Mouse (Mus musculus): ENCODE results near the gene Olfr1512.
"Not testable (repeated sequence)": the region's sequence is repeated elsewhere in the genome, so short reads cannot be mapped to it uniquely, and the experiment has no call there.

Olfr1512 gene

DNA sequence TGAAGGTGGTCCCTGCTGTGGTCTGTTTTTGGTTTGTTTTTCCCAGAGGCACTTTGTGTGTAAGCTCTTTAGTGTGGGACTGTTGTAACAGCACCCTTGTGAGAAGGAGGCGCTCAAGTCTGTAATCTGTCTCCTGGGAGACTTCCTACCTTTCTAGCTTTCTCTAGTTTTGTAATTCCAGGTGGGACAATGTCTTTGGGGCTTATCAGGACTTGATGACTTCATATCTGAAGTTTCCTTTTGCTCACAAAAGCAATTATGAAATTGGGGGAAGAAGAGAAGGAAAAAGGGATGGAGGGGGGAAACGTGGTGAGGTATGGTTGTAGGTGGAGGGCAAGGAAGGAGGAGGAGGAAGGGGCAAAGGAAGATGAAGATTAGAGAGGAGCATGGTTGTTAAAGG, at the start of gene Olfr1512:
Gene Olfr1512 (minus strand): TSS at position 101 of the 400 bp plus-strand sequence.
- no peak for DNase-seq (ENCODE audit: low read depth, low spot score)

GRCm38 (mm10) chr14:52427686-52428085, 48.7 kb upstream of the Olfr1512 start:
- no peak for DNase-seq (ENCODE audit: low read depth, low spot score)

- DNase-seq (ENCODE audit: low read depth, low spot score): no peak
These were observed 35.3 kb upstream of the Olfr1512 start, which contains the start of gene Olfr1510 for GRCm38 (mm10) chr14:52414273-52414672. Olfr1510 (minus strand) TSS chr14:52414373.

DNA sequence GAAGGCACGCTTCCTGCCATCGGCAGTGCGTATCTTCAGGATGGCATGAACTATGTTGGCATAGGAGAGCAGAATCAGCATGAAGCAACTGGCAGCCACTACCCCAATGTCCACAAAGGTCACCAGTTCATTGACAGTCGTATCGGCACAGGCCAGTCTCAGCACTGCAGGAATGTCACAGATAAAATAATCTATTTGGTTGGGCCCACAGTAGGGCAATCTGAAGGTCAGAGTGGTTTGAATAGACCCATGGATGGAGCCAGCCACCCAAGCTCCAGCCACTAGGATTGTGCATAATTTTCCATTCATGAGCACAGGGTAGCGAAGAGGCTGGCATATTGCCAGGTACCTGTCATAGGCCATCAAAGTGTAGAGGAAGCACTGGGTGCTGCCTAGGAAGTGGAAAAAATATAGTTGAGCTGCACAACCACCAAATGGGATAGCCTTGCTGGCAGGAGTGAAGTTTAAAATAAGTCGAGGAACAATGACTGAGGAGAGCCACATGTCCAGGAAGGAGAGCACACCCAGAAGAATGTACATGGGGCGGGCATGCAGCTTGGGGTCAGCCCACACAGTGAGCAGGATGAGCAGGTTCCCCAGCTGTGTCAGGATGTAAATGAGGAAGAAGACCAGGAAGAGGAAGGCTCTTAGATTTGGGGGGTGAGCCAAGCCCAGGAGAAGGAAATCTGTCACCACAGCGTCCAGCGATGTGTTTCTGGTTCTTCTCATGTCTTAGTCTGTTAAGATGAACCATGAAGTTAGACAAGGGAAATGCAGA, 31.4 kb upstream of the Olfr1512 start:
- not testable (repeated sequence) for DNase-seq (ENCODE audit: low read depth, low spot score)

DNA sequence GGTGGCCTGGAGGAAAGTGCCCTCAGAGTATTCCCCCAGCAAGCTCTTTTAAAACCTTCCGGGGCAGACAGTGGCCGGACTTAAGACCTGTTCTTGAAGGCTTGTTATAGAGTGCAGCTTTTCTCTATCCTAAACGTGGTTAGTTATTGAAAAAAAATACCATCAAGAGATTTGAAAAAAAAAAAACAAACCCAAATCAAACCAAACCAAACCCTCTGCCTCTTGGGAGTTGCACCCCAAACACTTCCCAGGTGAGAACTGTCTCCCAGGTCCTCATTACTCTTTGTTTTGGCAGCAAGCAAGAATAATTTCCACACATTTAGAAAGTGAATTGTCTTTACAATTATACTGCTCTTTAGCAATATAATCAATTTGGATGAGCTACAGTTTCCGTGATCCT, 18.3 kb upstream of the Olfr1512 start, which contains the start of gene Olfr1511:
Gene Olfr1511 (minus strand): TSS at position 101 of the 400 bp plus-strand sequence.
- no peak for DNase-seq (ENCODE audit: low read depth, low spot score)

GRCm38 (mm10) chr14:52390084-52390848, 11.3 kb upstream of the Olfr1512 start:
- DNase-seq (ENCODE audit: low read depth, low spot score): not testable (repeated sequence)

DNA sequence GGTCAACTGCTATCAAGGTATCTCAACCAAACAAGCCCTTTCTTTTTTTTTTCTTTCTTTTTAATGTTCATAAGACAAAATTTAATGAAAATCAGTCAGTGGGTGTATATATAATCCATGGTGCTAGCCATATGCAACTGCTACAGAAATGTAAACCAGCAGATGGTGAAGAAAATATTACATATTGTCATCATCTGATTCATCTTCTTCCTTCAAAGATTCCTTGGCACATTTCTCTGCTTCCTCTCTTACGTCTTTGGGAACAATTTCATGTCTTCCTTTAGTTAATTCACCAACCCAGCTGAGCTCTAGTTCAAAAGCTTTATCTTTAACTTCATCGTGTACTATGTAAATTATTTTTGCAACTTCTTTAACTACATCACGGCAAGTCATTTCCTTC, 10.2 kb downstream of the Olfr1512 start:
- DNase-seq (ENCODE audit: low read depth, low spot score): no peak

GRCm38 (mm10) chr14:52356308-52356707, 22.7 kb downstream of the Olfr1512 start, which contains the start of gene Olfr1513:
Olfr1513 (minus strand) TSS chr14:52356408.
- DNase-seq (ENCODE audit: low read depth, low spot score): no peak

DNA sequence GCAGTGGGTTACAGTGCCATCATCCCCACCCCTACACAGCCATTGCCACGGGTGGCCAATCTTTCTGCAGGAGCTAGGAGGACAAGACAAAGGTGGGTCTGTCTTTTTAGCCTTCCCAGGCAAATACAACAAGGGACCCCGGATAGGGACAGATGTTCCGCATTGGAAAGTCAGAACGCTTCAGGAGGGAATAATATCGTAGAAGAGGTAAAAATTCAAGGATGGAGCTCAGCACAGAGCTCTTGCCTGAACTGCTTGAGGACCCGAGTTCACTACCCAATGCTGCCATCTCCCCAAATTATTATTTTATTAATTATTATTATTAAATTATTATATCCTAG, 39.5 kb downstream of the Olfr1512 start:
- DNase-seq (ENCODE audit: low read depth, low spot score): no peak

DNA sequence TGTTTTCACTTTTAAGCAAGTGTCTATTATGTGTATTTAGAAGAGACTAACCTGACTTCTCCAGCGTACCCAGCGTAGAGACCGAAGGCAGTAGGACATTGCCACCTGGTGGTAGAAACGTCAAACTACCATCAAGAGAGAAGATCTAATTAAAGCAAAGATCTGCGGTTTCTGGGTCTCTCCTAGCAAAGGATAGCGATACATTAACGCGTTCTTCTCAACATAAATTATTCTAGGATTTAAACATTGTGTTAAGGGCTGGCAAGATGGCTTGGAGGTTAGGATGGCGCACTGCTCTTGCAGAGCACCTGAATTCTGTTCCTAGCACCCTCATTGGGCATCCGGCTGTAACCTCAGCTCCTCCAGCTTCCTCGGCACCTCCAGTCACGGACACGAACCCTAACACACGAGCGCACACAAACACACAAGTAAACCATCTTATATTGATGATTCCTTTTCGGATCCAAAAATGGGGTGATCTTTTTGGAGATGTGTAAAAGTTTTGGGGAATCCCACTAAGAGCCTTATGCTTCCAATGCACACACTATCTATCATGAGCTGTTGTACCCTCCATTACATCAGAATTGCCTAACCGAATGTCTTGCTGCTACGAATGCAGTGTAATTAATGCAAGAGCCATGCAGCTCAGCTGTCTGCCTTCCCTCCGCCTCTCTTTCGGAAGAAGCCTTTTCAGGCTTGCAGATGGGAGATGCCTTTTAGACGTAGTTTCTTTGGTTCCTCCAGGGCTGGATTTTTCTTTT, 40.0 kb downstream of the Olfr1512 start:
- DNase-seq (ENCODE audit: low read depth, low spot score): peak; percentile 81

GRCm38 (mm10) chr14:52332171-52332570, 46.8 kb downstream of the Olfr1512 start:
- DNase-seq (ENCODE audit: low read depth, low spot score): peak; percentile 57

GRCm38 (mm10) chr14:52331069-52331750, 47.8 kb downstream of the Olfr1512 start:
- DNase-seq (ENCODE audit: low read depth, low spot score): no peak

DNA sequence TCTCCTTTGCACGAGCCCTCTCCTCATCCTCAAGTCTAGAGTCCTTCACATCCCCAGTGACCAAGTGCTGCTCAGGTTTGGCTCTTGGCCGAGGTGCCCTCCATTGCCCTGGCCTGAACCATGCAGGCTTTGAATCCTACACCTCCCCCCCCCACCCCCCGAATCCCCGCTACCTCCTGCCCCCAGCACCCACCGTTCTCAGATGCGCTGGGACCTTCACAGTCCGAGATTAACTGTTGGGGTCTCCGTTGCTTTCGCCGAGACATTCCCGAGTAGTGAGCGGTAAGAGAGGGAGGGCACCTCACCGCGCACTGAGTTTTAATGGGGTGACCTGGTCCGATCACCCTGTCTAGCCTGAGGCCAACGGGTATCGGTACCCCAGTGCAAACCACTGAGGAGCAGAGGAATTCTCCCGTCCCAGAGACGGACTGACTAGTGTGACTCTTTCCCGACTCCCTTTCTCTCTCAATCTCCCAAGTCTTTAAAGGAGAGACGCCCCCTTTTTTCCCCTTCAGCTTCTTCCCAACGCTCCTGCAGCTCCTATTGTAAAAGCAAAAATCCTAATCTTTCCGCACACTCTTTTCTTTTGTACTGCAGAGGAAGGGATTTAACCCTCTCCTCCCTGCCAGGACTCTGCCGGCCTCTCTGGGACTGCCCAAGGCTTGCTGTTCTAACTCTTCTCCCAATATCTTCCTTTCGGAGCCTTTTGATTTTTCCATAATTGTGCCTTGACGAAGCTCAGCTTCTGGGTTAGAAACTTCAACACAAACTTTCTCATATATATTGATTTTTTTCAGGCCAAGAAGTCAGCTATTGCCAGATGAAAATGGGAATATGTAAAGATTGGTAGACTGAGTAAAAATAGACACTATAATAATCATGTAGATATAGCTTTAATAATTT, 50.8 kb downstream of the Olfr1512 start, which contains the start of gene Sall2:
Gene Sall2 (minus strand): TSS at position 853 of the 903 bp plus-strand sequence.
- DNase-seq (ENCODE audit: low read depth, low spot score): no peak

DNA sequence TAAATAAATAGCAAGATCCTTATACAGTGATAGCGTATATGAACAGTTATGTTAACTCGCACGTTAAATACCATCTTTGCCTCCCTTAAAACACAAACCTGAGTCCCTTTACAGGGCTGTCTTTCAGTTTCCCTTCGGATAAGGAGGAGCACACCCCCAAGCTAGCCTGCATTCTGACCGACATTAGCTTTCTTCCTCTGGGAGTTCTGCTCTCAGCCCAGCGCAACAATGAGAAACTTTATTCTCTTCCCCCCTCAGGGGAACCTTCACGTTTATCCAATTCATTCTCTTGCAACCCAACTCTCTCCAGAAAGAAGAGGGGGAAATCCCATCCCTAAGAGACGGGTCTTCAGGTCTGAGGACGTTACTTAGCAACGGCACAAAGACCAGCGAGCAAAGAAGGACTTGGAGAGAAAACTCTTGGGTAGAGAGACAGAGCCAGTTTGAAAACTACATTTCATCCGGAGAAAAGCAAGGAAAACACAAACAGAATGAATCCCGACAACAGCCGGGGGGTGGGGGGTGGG, 51.5 kb downstream of the Olfr1512 start:
- no peak for DNase-seq (ENCODE audit: low read depth, low spot score)

GRCm38 (mm10) chr14:52325890-52326289, 53.1 kb downstream of the Olfr1512 start:
- peak; percentile 72 for DNase-seq (ENCODE audit: low read depth, low spot score)

Data from ZHBTc4 (cell line).